Mouse (Mus musculus) forebrain, embryonic 15.5 days (tissue): Measurements from ENCODE around the gene Olfr1501. TPM values are rescaled to one million over a fixed set of nuclear protein-coding genes. Genes with fewer than 3 reads are reported as not detected.

Source experiments
- polyA plus RNA-seq: library from polyadenylated mRNA; unstranded; fragments of >200 nt; fragmentation: Nextera tagmentation; extraction: Ambion mirVana; gene quantifications from 2 replicates; pipeline ENCODE4 v1.2.1, GENCODE M21; 2015

The Olfr1501 gene
- polyA plus RNA-seq, 1 experiment from 2014 or later, result not detected

Other genes starting within 250 kb of the Olfr1501 start
- not detected in 2 replicates for gene Olfr1487, start 233.3 kb downstream of the Olfr1501 start, polyA plus RNA-seq
- gene Olfr1489, start 219.1 kb downstream of the Olfr1501 start, polyA plus RNA-seq, result not detected in 2 replicates
- gene Olfr1490, start 199.6 kb downstream of the Olfr1501 start, polyA plus RNA-seq, result not detected in 2 replicates
- gene Olfr1491, start 153.4 kb downstream of the Olfr1501 start, polyA plus RNA-seq, result not detected in 2 replicates
- not detected in 2 replicates for gene Olfr1493-ps1, start 127.4 kb downstream of the Olfr1501 start, polyA plus RNA-seq
- not detected in 2 replicates for gene Olfr1494, start 111.0 kb downstream of the Olfr1501 start, polyA plus RNA-seq
- not detected in 2 replicates for gene Olfr1495, start 86.1 kb downstream of the Olfr1501 start, polyA plus RNA-seq
- gene Olfr1496, start 72.8 kb downstream of the Olfr1501 start, polyA plus RNA-seq, result not detected in 2 replicates
- not detected in 2 replicates for gene Olfr1497, start 52.5 kb downstream of the Olfr1501 start, polyA plus RNA-seq
- not detected in 2 replicates for gene Olfr1499, start 31.2 kb downstream of the Olfr1501 start, polyA plus RNA-seq
- gene Olfr1500, start 20.2 kb downstream of the Olfr1501 start, polyA plus RNA-seq, result not detected in 2 replicates
- gene Olfr1502, start 11.1 kb upstream of the Olfr1501 start, polyA plus RNA-seq, result not detected in 2 replicates
- gene Olfr1504, start 47.2 kb upstream of the Olfr1501 start, polyA plus RNA-seq, result not detected in 2 replicates
- not detected in 2 replicates for gene Olfr1505, start 62.8 kb upstream of the Olfr1501 start, polyA plus RNA-seq